Mouse (Mus musculus) urinary bladder, postnatal 36 days (tissue): ENCODE measurements around the gene Sympk.

Experiments used
- DNase-seq, 2 experiments: peaks; one replicate each; pipeline ENCODE4 v3.0.0; 2022; ENCODE audit warnings: low spot score in 2 of 2, mixed read lengths in 1 of 2

Sympk gene

DNA sequence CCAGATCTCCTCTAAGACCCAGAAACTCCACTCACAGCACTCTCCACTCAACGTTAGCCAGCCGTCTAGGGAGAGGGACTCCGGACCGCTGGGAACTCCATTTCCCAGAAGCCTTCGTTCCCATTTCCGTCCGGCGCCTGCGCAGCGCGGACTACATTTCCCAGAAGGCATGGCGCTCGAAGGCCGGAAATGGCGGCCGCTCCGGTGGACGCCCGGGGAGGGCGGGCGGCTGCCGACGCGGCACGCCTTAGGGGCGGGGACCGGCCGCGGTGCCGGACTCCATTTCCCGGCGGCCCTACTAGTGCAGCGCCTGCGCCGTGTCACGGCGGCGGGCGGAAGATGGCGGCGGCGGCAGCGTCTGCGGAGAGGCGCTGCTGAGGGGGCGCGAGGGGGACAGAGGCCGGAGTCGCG is at the start of gene Sympk:
Gene Sympk, plus strand, starts transcription at position 282 of the 411 bp plus-strand sequence.
- peak; percentile 92 to 96 for DNase-seq

DNA sequence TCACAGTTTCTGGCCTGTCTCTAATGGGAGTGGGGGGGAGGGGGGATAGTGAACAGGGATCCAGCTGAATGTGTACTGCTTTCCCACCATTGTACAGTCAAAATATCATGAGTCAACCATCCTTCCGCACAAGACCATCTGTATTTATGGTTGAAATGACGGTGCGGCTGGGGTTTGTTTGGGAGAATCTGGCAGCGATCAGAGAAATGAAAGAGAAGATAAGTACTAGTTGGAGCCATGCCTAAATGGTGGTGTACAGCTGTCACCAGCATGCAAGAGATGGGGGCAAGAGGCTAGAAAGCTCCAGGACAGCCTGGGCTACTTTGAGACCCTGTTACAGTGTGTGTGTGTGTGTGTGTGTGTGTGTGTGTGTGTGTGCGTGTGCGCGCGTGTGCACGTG is 45.8 kb upstream of the Sympk start:
- no peak for DNase-seq

DNA sequence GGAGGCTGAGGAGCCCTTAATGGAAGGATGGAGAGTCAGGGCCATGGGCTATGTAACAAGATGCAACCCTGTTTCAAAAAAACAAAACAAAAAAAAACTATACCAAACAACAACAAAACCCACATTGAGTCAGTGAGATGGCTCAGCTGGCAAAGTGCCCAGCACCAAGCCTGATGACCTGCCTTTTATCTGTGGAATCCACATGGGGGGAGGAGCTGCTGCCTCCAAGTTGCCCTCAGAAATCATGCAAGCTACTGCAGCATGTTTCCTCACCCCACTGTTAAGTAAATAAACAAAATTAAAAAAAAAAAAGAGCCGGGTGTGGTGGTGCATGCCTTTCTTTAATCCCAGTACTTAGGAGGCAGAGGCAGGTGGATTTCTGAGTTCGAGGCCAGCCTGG is 37.7 kb upstream of the Sympk start:
- no peak for DNase-seq

DNA sequence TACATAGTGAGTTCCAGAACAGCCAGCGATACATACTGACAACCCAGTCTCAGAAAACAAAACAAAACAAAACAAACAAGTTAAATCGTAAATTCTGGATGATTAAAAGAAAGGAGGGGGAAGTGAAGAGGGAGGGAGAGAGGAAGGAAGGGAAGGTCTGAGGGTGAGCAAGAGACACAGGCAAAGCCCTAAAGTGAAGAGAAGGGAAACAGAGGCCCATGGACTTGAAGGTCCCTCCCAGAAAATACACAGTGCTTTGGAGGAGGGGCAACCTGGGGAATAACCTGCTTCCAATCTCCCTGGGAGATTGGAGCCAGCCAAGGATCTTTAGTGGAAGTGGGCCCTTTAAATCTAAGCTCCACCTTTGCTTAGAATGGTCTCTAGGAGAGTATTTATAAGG is 37.1 kb upstream of the Sympk start, which contains the start of gene Nanos2:
Gene Nanos2, plus strand, starts transcription at position 301 of the 400 bp plus-strand sequence.
- no peak for DNase-seq

DNA sequence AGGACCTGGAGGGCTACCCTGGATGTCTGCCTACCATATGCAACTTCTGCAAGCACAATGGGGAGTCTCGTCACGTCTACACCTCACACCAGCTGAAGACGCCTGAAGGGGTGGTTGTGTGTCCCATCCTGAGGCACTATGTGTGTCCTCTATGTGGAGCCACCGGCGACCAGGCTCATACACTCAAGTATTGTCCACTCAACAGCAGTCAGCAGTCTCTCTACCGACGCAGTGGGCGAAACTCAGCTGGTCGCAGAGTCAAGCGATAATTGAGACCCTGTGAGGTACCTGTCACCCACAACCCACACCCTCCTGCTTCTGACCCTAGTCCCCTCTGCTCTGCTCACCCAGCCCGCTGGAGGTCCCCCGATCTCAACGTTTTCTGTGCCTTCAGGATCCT is 36.4 kb upstream of the Sympk start:
- DNase-seq, result no peak

DNA sequence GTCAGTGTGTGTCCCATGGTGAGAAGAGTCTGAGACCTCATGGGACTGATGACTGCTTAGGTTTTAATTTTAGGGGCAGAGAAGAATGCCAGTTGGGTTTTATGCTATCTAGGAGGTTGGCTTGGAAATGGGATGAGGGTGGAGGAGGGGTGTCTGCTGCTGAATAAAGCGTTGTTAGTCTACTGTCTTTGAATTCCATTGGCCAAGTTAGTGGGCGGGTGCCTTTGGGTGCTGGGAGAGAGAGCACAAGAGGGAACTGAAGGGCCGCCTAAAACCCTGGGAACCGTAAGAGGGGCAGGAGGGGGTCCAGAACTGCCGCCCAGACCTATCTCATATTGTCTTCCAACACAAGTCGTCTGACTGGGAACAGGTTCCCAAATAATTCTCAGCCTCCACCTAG is 35.4 kb upstream of the Sympk start:
- no peak for DNase-seq

DNA sequence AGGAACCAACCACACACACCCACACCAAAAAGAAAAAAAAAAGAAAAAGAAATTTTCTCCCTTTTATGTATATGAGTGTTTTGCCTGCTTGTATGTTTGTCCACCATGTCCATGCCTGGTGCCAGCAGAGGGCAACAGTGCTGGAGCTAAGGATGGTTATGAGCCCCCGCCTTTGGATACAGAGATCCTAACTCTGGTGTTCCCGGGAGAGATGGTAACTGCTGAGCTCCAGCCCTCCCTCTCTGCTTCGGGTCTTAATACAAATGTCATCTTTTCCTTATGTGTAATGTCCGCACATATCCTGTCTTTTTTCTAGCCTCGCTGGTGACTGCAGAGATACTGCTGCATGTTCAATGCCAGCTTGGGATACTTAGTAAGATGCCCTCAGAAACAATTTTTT is 34.2 kb upstream of the Sympk start:
- DNase-seq, result no peak

DNA sequence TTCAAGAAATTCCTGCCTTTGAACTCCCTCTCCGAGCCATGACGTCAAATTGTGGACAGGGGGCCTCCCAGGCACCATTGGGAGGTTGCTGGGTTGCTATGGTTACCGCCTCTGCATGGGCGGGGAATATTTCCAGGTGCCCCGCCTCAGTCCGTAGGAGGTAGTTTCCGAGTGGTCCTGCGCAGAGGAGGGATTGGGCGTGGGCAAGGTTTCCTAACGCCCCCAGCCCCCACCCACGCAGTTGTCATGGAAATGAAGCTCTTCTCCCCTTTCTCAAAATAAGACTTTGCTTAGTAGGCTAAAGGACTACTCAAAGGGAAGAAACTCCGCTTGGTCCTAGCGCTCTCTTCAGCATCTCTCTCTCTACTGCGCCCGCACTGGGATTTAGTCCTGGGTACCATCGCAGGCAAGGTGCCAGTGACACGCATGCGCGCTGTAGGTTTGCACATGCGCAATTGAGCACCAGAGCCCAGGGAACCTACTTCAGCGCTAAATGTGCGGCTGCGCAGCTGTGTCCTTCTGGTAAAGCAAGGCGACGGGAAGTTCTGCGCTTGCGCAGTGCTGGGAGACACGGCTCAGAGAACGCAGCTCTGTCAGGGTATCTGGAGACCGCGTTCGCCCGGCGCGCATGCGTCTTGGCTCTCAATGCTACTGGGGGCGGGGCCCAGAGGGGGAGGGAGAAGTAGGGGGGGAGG is 33.4 kb upstream of the Sympk start, which contains the start of gene Mypop:
Gene Mypop, plus strand, starts transcription at position 645 of the 695 bp plus-strand sequence.
- peak; percentile 98 to 99 for DNase-seq

DNA sequence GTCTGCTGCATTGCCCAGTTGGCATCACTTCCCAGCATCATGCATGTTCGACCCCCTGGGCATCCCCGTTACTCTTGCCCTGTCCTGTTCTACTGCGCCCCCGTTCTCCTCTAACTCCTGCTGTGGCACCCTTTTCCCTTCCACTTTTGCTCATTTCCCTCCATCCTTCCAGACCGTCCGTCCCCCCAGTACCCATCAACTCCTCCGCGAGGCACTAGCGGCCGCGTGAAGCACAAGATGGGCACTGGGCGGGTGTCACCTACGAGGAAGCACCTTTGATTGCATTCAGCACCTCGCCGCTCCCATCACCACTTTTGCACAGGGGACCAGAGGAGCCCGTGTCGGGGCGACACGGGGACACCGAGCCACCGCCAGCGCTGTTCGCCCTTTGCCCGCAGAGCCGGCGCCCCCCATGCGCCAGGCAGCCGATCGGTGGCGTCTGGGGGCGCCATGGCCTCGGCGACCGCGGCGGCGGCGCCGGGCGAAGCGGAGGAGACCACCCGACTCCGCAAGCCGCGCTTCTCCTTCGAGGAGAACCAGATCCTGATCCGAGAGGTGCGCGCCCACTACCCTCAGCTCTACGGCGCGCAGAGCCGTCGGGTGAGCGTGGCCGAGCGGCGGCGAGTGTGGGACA is 32.4 kb upstream of the Sympk start:
- DNase-seq, result peak in 1 of 2 experiments; percentile 15

DNA sequence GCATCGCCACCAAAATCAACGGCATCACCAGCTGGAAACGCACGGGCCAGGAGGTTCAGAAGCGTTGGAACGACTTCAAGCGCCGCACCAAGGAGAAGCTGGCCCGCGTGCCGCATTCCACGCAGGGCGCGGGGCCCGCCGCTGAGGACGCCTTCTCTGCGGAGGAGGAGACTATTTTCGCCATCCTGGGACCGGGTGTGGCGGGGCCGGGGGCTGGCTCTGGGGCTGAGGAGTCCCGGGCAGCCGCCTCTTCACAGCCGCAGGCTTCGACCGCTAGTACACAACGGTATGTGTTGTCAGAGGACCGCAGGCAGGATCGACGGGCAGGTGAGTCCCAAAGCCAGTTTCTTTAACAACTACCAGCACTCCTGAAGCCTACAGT is 31.9 kb upstream of the Sympk start:
- DNase-seq, result peak in 1 of 2 experiments; percentile 19

DNA sequence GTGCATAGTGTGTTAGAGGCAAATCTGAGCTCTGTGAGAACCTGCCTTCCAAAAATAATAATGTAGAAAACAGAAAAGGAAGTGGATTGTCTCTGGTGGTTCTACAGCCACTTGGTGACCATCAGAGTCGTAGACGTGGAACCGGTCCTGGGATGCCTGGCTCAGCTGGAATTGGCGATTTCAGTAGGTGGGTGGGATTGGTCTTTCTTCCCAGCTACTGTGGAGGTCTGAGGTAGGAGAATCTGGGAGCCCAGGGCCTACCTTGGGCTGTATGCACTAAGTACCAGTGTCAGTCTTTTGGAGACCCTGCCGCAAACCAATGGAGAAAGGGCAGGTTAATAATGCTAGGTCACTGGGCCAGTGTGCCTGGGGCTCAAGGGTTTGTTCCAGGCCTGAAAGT is 31.1 kb upstream of the Sympk start:
- DNase-seq, result no peak

DNA sequence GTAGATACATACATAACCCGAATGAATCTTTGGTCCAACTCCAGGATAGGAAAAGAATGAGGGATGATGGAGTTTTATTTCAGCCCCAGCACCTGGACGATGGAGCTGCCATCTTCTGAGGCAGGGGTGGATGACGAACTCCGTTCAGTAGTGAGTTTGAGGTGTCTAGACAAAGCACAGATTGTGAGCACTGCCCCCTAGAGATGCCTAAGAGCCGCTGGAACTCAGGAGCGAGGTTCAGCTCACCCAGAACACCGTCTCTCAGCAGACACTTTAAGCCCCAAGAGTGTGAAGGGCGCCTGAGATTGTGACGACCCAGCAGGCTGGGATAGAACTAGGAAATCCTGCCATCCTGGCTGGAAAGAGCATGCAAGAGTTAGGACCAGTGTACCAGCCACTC is 25.3 kb upstream of the Sympk start:
- DNase-seq, result no peak

DNA sequence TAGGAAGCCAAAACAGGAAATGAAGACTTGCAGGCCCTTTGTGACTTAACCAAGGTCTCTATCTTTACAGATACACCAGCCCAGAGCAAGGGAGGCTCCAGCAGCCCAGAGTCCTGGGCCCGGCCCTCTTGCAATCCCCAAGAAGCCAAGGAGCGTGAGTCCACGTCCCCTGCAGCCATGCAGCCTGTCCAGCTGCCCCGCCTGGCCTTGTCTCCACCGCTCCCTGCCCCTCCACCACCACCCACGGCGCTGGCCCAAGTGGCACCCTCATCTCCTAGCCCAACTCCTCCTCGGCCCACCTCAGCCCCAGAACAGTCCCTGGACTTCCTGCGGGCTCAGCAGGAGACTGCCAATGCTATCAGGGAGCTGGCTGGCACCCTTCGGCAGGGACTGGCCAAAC is 23.8 kb upstream of the Sympk start:
- no peak for DNase-seq

DNA sequence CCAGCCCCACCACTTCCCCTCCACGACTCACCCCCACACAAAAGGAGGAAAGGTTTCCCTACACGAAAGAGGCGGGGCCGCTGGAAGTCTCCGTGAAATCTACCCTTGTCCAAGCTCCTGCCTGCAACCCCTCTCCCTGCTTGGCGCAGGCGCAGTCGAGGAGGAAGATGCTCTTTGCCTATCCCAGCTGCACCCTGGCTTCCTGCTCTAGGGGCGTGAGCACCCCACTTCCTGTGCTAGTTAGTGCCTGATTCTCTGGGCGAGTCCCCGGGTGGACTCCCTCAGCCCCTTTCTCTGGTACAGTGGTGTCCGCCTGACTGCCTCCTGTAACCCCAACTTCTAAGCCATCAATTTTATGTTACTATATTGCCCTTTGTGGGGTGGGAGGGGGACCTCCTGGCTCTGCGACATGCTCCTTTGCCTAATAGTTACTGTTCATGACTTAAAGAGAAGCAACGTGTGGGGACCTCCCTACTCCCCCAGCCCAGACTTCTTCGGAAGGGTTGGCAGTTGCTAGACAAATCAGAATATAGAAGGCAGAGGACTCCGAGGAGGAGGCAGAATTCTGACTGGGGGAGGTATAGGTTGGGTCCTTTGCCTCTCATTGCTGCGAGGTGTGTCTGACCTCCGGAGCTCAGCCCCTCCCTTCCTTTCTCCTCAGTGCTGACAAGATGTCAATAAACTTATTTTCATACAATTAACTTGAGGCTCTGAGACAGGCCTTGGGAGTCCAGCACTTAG is 22.9 kb upstream of the Sympk start:
- peak in 1 of 2 experiments; percentile 67 for DNase-seq

DNA sequence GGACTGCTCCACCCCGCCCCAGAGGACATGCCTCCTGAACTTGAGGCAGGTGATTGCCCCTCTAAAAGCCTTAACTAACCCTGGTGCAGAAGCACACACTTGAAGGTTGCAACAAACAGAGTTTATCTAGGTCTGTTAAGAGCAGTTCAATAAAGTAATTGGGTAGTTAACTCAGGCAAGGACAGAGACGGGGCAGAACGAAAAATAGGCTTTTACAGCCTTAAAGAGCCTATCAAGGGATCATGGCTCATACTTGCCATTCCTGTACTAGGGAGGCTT is 22.4 kb upstream of the Sympk start:
- no peak for DNase-seq

DNA sequence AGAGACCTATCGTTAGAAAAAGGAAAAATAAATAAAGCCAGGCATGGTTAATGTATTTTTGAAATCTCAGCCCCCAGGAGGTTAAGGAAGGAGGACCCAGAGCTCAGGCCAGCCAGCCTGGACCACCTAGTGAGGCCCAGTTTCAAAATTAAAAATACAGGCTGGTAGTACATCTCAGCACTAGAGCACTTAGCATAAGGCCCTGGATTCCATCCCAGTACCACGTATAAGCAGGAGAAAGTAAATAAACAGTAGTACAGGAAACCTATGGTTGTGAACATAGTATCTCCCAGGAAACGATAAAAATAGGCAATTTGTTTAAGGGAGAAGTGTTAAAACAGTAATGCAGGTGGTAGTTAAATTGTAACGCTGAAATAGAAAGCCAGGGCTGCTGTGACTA is 22.1 kb upstream of the Sympk start:
- DNase-seq, result no peak

DNA sequence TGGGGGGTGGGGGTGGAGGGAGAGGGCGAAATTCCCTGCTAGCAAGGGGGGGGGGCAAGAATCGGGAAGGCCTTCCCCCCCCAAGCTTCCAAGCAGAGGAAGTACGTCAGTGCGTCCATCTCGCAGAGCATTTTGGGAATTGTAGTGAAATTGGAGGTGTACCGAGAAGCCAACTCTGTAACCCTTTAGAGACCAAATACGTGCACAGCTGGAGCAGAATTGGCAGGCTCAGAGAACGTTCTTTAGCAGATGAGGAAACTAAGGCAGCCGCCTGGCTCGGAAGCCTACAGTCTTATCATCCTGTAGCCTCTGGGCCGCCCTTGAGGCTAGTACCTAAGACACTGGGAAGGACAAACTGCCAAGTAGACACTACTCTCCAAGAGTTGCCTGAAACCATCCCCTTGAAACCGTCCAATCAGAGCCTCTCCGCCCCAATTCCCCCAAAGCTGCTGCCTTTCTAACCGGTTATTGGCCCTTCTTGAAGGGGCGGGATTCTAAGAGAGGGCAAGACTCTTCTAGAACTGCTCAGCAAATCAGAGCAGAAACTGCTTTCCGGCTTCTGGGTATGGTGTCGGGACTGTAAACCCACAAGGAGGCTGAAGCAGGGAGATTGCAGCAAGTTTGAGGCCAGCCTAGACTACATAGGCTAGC is 21.2 kb upstream of the Sympk start:
- peak; percentile 65 to 67 for DNase-seq

DNA sequence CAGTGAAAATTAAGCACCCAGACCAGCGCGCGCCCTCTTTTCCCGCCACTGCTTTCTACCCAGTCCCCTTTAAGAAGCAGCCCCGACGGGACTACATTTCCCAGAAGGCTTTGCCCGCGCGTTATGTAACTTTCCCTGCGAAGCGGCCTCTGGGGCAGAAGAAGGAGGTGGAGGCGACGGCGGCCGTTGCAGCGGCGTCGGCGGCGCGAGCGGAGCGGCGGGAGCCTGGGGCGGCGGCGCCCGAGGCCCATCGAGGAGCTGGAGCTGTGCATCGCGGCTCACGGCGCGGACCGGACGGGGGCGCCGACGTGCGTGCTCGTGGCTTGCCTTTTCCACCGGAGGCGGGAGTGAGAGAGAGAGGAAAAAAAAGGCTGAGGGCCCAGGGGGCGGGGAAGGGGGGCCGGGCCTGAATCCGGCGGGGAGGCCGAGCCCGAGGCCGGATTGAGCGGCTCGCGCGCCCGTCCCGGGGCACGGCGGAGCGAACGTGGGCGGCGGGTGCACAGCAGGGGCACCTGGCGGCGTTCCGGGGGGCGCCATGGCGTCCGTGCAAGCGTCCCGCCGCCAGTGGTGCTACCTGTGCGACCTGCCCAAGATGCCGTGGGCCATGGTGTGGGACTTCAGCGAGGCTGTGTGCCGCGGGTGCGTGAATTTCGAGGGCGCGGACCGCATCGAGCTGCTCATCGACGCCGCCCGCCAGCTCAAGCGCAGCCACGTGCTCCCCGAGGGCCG is 20.1 kb upstream of the Sympk start, which contains the start of gene Irf2bp1:
Gene Irf2bp1, plus strand, starts transcription at position 143 of the 729 bp plus-strand sequence.
- DNase-seq, result peak; percentile 93

DNA sequence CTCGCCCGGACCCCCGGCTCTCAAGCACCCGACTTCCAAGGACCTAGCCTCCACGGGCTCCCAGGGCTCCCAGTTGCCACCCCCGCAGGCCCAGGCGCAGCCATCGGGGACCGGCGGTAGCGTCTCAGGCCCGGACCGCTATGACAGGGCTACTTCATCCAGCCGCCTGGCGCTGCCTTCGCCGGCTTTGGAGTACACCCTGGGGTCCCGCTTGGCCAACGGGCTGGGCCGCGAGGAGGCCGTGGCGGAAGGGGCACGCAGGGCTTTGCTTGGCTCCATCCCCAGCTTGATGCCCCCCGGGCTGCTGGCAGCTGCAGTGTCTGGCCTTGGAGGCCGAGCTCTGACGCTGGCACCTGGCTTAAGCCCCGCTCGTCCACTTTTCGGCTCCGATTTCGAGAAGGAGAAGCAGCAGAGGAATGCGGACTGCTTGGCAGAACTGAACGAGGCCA is 19.5 kb upstream of the Sympk start:
- no peak for DNase-seq

DNA sequence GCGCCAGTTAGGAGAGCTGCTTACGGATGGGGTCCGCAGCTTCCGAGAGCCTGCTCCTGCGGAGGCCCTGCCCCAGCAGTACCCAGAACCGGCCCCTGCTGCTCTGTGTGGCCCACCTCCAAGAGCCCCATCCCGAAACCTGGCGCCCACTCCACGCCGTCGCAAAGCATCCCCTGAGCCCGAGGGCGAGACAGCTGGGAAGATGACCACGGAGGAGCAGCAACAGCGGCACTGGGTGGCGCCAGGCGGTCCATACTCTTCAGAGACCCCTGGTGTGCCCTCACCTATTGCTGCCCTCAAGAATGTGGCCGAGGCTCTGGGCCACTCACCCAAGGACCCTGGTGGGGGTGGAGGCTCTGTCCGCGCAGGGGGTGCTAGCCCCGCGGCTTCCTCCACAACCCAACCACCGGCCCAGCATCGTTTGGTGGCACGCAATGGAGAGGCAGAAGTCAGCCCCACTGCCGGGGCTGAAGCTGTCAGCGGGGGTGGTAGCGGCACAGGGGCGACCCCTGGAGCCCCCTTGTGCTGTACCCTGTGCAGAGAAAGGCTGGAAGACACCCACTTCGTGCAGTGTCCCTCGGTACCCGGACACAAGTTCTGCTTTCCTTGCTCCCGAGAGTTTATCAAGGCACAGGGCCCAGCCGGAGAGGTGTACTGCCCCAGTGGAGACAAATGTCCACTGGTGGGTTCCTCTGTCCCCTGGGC is 18.6 kb upstream of the Sympk start:
- DNase-seq, result no peak

DNA sequence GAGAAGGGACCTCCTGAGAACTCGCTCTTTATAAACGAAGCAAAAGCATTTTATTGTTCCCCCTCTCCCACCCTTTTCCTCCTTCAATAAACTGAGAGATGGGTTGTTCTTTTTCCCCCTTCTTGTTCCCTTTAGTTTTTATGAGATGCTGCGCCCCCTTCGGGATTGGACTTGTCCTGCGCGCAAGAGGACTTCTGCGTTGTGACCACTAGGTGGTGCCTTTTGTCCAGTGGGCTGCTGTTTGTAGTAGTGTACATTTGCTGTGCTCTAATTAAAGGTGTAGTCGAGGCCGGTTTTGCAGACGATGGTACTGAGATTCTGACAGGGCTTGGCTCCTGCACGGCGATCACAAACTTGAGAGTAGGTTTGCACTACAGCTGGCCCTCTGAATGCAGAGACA is 17.7 kb upstream of the Sympk start:
- peak; percentile 79 to 83 for DNase-seq
